Mouse (Mus musculus): ENCODE results near the gene Midn. TPM values are rescaled to one million over a fixed set of nuclear protein-coding genes. Genes with fewer than 3 reads are reported as not detected.

Midn gene
- polyA plus RNA-seq, 1 experiment from 2014 or later: 10.3 TPM

- no peak overlapping the region for H3K27ac ChIP-seq (ENCODE audit: low read length)
- peaks cover 12% of the 10 kb centered on the region for H3K4me1 ChIP-seq (ENCODE audit: control insufficient read depth, insufficient read depth, low read length)
- ATAC-seq (replicated peaks; ENCODE audit: extremely low read depth, insufficient read depth, low FRiP score): no peak
- H3K4me3 ChIP-seq (ENCODE audit: low read length): no peak overlapping the region
- H3K4me2 ChIP-seq (ENCODE audit: low read depth, low read length): no peak overlapping the region
- no peaks in the 10 kb centered on the region for H3K27me3 ChIP-seq (ENCODE audit: control insufficient read depth, insufficient read depth, low read length)
- WGBS: 41% methylated on average over 2 of the region's 2 CpGs
- peaks cover 25% of the 10 kb centered on the region for H3K36me3 ChIP-seq (ENCODE audit: control insufficient read depth, insufficient read depth)
- no peak overlapping the region for H3K9ac ChIP-seq (ENCODE audit: low read length)
- no peaks in the 10 kb centered on the region for H3K9me3 ChIP-seq (replicated peaks; ENCODE audit: control insufficient read depth, low read length)
Measured at GRCm38 (mm10) chr10:80174705-80175104, 26.6 kb downstream of the Midn start.

- Histone ChIP-seq H3K4me2 (ENCODE audit: low read depth, low read length) (no peak overlapping the region), H3K4me3 (ENCODE audit: low read length) (no peak overlapping the region), H3K9me3 (replicated peaks; ENCODE audit: control insufficient read depth, low read length) (no peaks in the 10 kb centered on the region), H3K4me1 (ENCODE audit: control insufficient read depth, insufficient read depth, low read length) (peaks cover 17% of the 10 kb centered on the region), H3K27me3 (ENCODE audit: control insufficient read depth, insufficient read depth, low read length) (no peaks in the 10 kb centered on the region; the same call in 1 of the 2 replicates), H3K36me3 (ENCODE audit: control insufficient read depth, insufficient read depth) (peaks cover 15% of the 10 kb centered on the region), H3K9ac (ENCODE audit: low read length) (no peak overlapping the region), H3K27ac (ENCODE audit: low read length) (no peak overlapping the region)
- no peak for ATAC-seq (replicated peaks; ENCODE audit: extremely low read depth, insufficient read depth, low FRiP score)
- 26% methylated on average over 4 of the region's 4 CpGs for WGBS
Measured at GRCm38 (mm10) chr10:80175536-80176269, 27.6 kb downstream of the Midn start.

- Histone ChIP-seq H3K4me1 (ENCODE audit: control insufficient read depth, insufficient read depth, low read length) (peaks cover 17% of the 10 kb centered on the region), H3K9ac (ENCODE audit: low read length) (no peak overlapping the region), H3K27me3 (ENCODE audit: control insufficient read depth, insufficient read depth, low read length) (no peaks in the 10 kb centered on the region; the same call in 1 of the 2 replicates), H3K4me3 (ENCODE audit: low read length) (no peak overlapping the region), H3K36me3 (ENCODE audit: control insufficient read depth, insufficient read depth) (peaks cover 9% of the 10 kb centered on the region), H3K27ac (ENCODE audit: low read length) (no peak overlapping the region), H3K9me3 (replicated peaks; ENCODE audit: control insufficient read depth, low read length) (no peaks in the 10 kb centered on the region), H3K4me2 (ENCODE audit: low read depth, low read length) (no peak overlapping the region)
- 80% methylated on average over 5 of the region's 5 CpGs for WGBS
- ATAC-seq (replicated peaks; ENCODE audit: extremely low read depth, insufficient read depth, low FRiP score): no peak
Measured at GRCm38 (mm10) chr10:80176270-80176834, 28.3 kb downstream of the Midn start.

GRCm38 (mm10) chr10:80177441-80178279 lies 29.6 kb downstream of the Midn start:
- Histone ChIP-seq H3K27me3 (ENCODE audit: control insufficient read depth, insufficient read depth, low read length) (no peaks in the 10 kb centered on the region; the same call in 1 of the 2 replicates), H3K4me2 (ENCODE audit: low read depth, low read length) (no peak overlapping the region), H3K9me3 (replicated peaks; ENCODE audit: control insufficient read depth, low read length) (no peaks in the 10 kb centered on the region), H3K9ac (ENCODE audit: low read length) (0 out of 2 replicates have a peak overlapping the region, but pooled peaks have one; percentile 2), H3K4me1 (ENCODE audit: control insufficient read depth, insufficient read depth, low read length) (peaks cover 11% of the 10 kb centered on the region), H3K4me3 (ENCODE audit: low read length) (no peak overlapping the region), H3K27ac (ENCODE audit: low read length) (no peak overlapping the region), H3K36me3 (ENCODE audit: control insufficient read depth, insufficient read depth) (no peaks in the 10 kb centered on the region)
- no peak for ATAC-seq (replicated peaks; ENCODE audit: extremely low read depth, insufficient read depth, low FRiP score)
- 55% methylated on average over 7 of the region's 7 CpGs for WGBS

- H3K27ac ChIP-seq (ENCODE audit: low read length): peak within 1 kb of the TSS; percentile 7; the same call in 1 of the 2 replicates
- H3K27me3 ChIP-seq (ENCODE audit: control insufficient read depth, insufficient read depth, low read length): no peaks in the 10 kb centered on the region; the same call in 1 of the 2 replicates
Measured at GRCm38 (mm10) chr10:80179068-80180051, 31.3 kb downstream of the Midn start, which contains the start of gene Efna2. Gene Efna2 (plus strand): TSS chr10:80179482.

GRCm38 (mm10) chr10:80180288-80180687 lies 32.2 kb downstream of the Midn start:
- 55% methylated on average over 6 of the region's 6 CpGs for WGBS
- no peaks in the 10 kb centered on the region; the same call in 1 of the 2 replicates for H3K27me3 ChIP-seq (ENCODE audit: control insufficient read depth, insufficient read depth, low read length)
- H3K9ac ChIP-seq (ENCODE audit: low read length): peak overlapping the region; percentile 88
- no peak overlapping the region for H3K27ac ChIP-seq (ENCODE audit: low read length)
- H3K9me3 ChIP-seq (replicated peaks; ENCODE audit: control insufficient read depth, low read length): no peaks in the 10 kb centered on the region
- no peaks in the 10 kb centered on the region for H3K36me3 ChIP-seq (ENCODE audit: control insufficient read depth, insufficient read depth)
- ATAC-seq (replicated peaks; ENCODE audit: extremely low read depth, insufficient read depth, low FRiP score): no peak
- peak overlapping the region; percentile 74 for H3K4me3 ChIP-seq (ENCODE audit: low read length)
- peak overlapping the region; percentile 78 for H3K4me2 ChIP-seq (ENCODE audit: low read depth, low read length)
- H3K4me1 ChIP-seq (ENCODE audit: control insufficient read depth, insufficient read depth, low read length): peaks cover 9% of the 10 kb centered on the region

More at GRCm38 (mm10) chr10:80179068-80180051, 31.3 kb downstream of the Midn start, which contains the start of gene Efna2:
- ATAC-seq (replicated peaks; ENCODE audit: extremely low read depth, insufficient read depth, low FRiP score): peak; percentile 50; the same call in 1 of the 2 replicates
- no peaks in the 10 kb centered on the region for H3K36me3 ChIP-seq (ENCODE audit: control insufficient read depth, insufficient read depth)
- peak within 1 kb of the TSS; percentile 74 for H3K4me3 ChIP-seq (ENCODE audit: low read length)
- peaks cover 9% of the 10 kb centered on the region for H3K4me1 ChIP-seq (ENCODE audit: control insufficient read depth, insufficient read depth, low read length)
- peak within 1 kb of the TSS; percentile 88 for H3K9ac ChIP-seq (ENCODE audit: low read length)
- 2% methylated on average over 79 of the region's 106 CpGs for WGBS
- no peaks in the 10 kb centered on the region for H3K9me3 ChIP-seq (replicated peaks; ENCODE audit: control insufficient read depth, low read length)
- peak within 1 kb of the TSS; percentile 78 for H3K4me2 ChIP-seq (ENCODE audit: low read depth, low read length)

GRCm38 (mm10) chr10:80180823-80181222 lies 32.8 kb downstream of the Midn start:
- no peak overlapping the region for H3K4me2 ChIP-seq (ENCODE audit: low read depth, low read length)
- peaks cover 9% of the 10 kb centered on the region for H3K4me1 ChIP-seq (ENCODE audit: control insufficient read depth, insufficient read depth, low read length)
- H3K27me3 ChIP-seq (ENCODE audit: control insufficient read depth, insufficient read depth, low read length): peaks cover 2% of the 10 kb centered on the region
- H3K27ac ChIP-seq (ENCODE audit: low read length): no peak overlapping the region
- H3K36me3 ChIP-seq (ENCODE audit: control insufficient read depth, insufficient read depth): no peaks in the 10 kb centered on the region
- ATAC-seq (replicated peaks; ENCODE audit: extremely low read depth, insufficient read depth, low FRiP score): no peak
- 61% methylated on average over 5 of the region's 5 CpGs for WGBS
- no peak overlapping the region for H3K9ac ChIP-seq (ENCODE audit: low read length)
- H3K9me3 ChIP-seq (replicated peaks; ENCODE audit: control insufficient read depth, low read length): no peaks in the 10 kb centered on the region
- H3K4me3 ChIP-seq (ENCODE audit: low read length): no peak overlapping the region

GRCm38 (mm10) chr10:80182547-80182946 lies 34.5 kb downstream of the Midn start:
- peaks cover 3% of the 10 kb centered on the region for H3K27me3 ChIP-seq (ENCODE audit: control insufficient read depth, insufficient read depth, low read length)
- no peak overlapping the region for H3K9ac ChIP-seq (ENCODE audit: low read length)
- no peak overlapping the region for H3K27ac ChIP-seq (ENCODE audit: low read length)
- no peak for ATAC-seq (replicated peaks; ENCODE audit: extremely low read depth, insufficient read depth, low FRiP score)
- no peak overlapping the region for H3K4me2 ChIP-seq (ENCODE audit: low read depth, low read length)
- no peaks in the 10 kb centered on the region for H3K9me3 ChIP-seq (replicated peaks; ENCODE audit: control insufficient read depth, low read length)
- H3K4me1 ChIP-seq (ENCODE audit: control insufficient read depth, insufficient read depth, low read length): peaks cover 8% of the 10 kb centered on the region
- no peak overlapping the region for H3K4me3 ChIP-seq (ENCODE audit: low read length)
- WGBS: 85% methylated on average over 7 of the region's 7 CpGs
- H3K36me3 ChIP-seq (ENCODE audit: control insufficient read depth, insufficient read depth): no peaks in the 10 kb centered on the region
